Mouse (Mus musculus): Measurements from ENCODE around the gene Cass4. TPM values are rescaled to one million over a fixed set of nuclear protein-coding genes. Genes with fewer than 3 reads are reported as not detected.
A peak's percentile ranks its signal among the peaks of the same experiment; 100 is the strongest.

Cass4 gene
- total and polyA plus RNA-seq, 3 experiments: 2.9 to 5.3 (median 3.8) TPM

DNA sequence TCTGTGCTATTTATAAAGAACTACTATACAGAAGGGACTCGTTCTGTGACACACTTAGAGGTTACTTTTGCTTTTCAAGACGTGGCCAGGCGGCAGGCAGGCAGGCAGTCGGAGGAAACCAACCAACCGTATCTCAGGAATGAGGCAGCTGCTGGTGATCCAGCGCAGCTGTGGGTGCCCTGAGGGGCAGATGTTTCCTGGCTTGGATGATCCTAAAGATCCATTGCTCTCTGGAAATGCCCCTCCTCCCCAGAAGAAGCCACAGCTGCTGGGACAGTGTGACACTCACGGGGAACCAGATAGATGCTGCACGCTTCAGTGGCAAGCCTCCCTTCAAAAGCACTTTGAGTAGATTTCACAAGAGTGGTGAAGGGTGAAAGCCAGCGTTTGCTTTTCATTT is 18.9 kb downstream of the Cass4 start:
- Histone ChIP-seq H3K27me3 (replicated peaks) (no peaks in the 10 kb centered on the region), H3K36me3 (replicated peaks in 1 of 2; ENCODE audit: control insufficient read depth in 1 of 2, insufficient read depth in 1 of 2, low read length in 1 of 2) (peaks cover 0 to 5% of the 10 kb centered on the region in 2 experiments), H3K9ac (ENCODE audit: insufficient read depth, low read depth) (peak overlapping the region; percentile 43), H3K9me3 (replicated peaks; ENCODE audit: low read length) (no peaks in the 10 kb centered on the region), H3K4me1 (ENCODE audit: control insufficient read depth in 1 of 2, insufficient read depth in 2 of 2) (peaks cover 16 to 71% of the 10 kb centered on the region in 2 experiments), H3K4me2 (ENCODE audit: insufficient read depth, low read depth, poor library complexity, severe bottlenecking) (peak overlapping the region; percentile 78), H3K27ac (ENCODE audit: insufficient read depth, low read depth) (peak overlapping the region; percentile 66), H3K4me3 (replicated peaks in 1 of 3; ENCODE audit: low read depth in 2 of 3, low read length in 2 of 3, poor library complexity in 1 of 3) (peak overlapping the region; percentile 27 to 50 (median 42)), H3K79me2 (replicated peaks; ENCODE audit: control insufficient read depth, extremely low read depth, insufficient read depth, poor library complexity, severe bottlenecking) (no peaks in the 10 kb centered on the region)
- peak; percentile 51 for DNase-seq (ENCODE audit: extremely low read depth)
- TF ChIP-seq MEF2A (IDR thresholded peaks at IDR 0.05; ENCODE audit: borderline replicate concordance, low read depth, low read length) (peak; percentile 16; the same call in 1 of the 2 replicates), IRF4 (IDR thresholded peaks at IDR 0.05; ENCODE audit: low read depth, low read length) (0 out of 2 replicates have a peak, but pooled peaks have one; percentile 30), RCOR1 (conservative IDR thresholded peaks at IDR 0.05; ENCODE audit: low read depth, low read length) (0 out of 2 replicates have a peak, but pooled peaks have one; percentile 27), NELFE (IDR thresholded peaks at IDR 0.05; ENCODE audit: low read depth, low read length) (no peak), ETS1 (conservative IDR thresholded peaks at IDR 0.05; ENCODE audit: low read depth, low read length) (peak; percentile 69), MXI1 (IDR thresholded peaks at IDR 0.05; ENCODE audit: low read depth, low read length) (peak; percentile 30; the same call in 1 of the 2 replicates), JUN (IDR thresholded peaks at IDR 0.05; ENCODE audit: insufficient read depth, low read depth, low read length) (no peak), ZC3H11A (IDR thresholded peaks at IDR 0.05; ENCODE audit: low read depth, low read length) (no peak), MYC (IDR thresholded peaks at IDR 0.05; ENCODE audit: low read depth, low read length) (0 out of 2 replicates have a peak, but pooled peaks have one; percentile 7), MAX (IDR thresholded peaks at IDR 0.05; ENCODE audit: low read length) (no peak), SMC3 (IDR thresholded peaks at IDR 0.05; ENCODE audit: low read depth, low read length) (no peak), JUND (conservative IDR thresholded peaks at IDR 0.05; ENCODE audit: low read depth, low read length) (no peak), SIN3A (IDR thresholded peaks at IDR 0.05; ENCODE audit: low read length) (no peak), TCF12 (IDR thresholded peaks at IDR 0.05; ENCODE audit: low read depth, low read length) (peak; percentile 83), HCFC1 (IDR thresholded peaks at IDR 0.05; ENCODE audit: low read depth, low read length) (no peak), TBP (conservative IDR thresholded peaks at IDR 0.05; ENCODE audit: low read depth, low read length) (no peak), BHLHE40 (IDR thresholded peaks at IDR 0.05; ENCODE audit: low read depth, low read length) (peak; percentile 90), USF2 (conservative IDR thresholded peaks at IDR 0.05; ENCODE audit: low read depth, low read length) (no peak), MAZ (IDR thresholded peaks at IDR 0.05; ENCODE audit: low read depth, low read length) (0 out of 2 replicates have a peak, but pooled peaks have one; percentile 60), USF1 (IDR thresholded peaks at IDR 0.05; ENCODE audit: low read depth, low read length) (no peak), CHD2 (IDR thresholded peaks at IDR 0.05; ENCODE audit: low read length) (peak; percentile 78; the same call in 1 of the 2 replicates), EP300 (IDR thresholded peaks at IDR 0.05; ENCODE audit: low read length) (peak; percentile 48), GABPA (IDR thresholded peaks at IDR 0.05; ENCODE audit: insufficient replicate concordance, low read depth, low read length) (no peak), PAX5 (IDR thresholded peaks at IDR 0.05; ENCODE audit: low read length) (no peak)
- in situ Hi-C loops (cut with MboI; ENCODE audit: low pct_ligation_motif_present, low pct_unique_long_range_greater_than_20kb, low sequenced_read_pairs): no loop called here
- dilution Hi-C loops (cut with MboI; ENCODE audit: extremely low pct_ligation_motif_present, extremely low pct_unique_long_range_greater_than_20kb, low sequenced_read_pairs): no loop called here

Data from CH12.LX (cell line).